Mouse (Mus musculus): ENCODE results near the gene Ptpn6. TPM values are rescaled to one million over a fixed set of nuclear protein-coding genes. Genes with fewer than 3 reads are reported as not detected.

The Ptpn6 gene
- polyA plus RNA-seq, 1 experiment from 2014 or later: 4.7 TPM

GRCm38 (mm10) chr6:124746654-124747632 is 8.4 kb upstream of the Ptpn6 start:
- Histone ChIP-seq H3K27ac (ENCODE audit: low read depth, low read length) (no peak overlapping the region), H3K27me3 (replicated peaks; ENCODE audit: control insufficient read depth, insufficient read depth, low read length) (no peaks in the 10 kb centered on the region), H3K4me3 (ENCODE audit: low read depth, low read length) (0 out of 2 replicates have a peak overlapping the region, but pooled peaks have one; percentile 47), H3K36me3 (ENCODE audit: control insufficient read depth, insufficient read depth, low read length) (peaks cover 67% of the 10 kb centered on the region), H3K9ac (ENCODE audit: low read length) (peak overlapping the region; percentile 86; the same call in 1 of the 2 replicates), H3K9me3 (replicated peaks; ENCODE audit: control insufficient read depth, low read length) (no peaks in the 10 kb centered on the region), H3K4me1 (ENCODE audit: control insufficient read depth, insufficient read depth, low read length) (peaks cover 13% of the 10 kb centered on the region; the same call in 1 of the 2 replicates), H3K4me2 (ENCODE audit: low read length) (peak overlapping the region; percentile 96)
- no peak for ATAC-seq
- WGBS: 88% methylated on average over 7 of the region's 7 CpGs
- no peak for DNase-seq (ENCODE audit: low spot score)

GRCm38 (mm10) chr6:124746296-124746605 is 7.7 kb upstream of the Ptpn6 start:
- 21% methylated on average over 8 of the region's 8 CpGs for WGBS

GRCm38 (mm10) chr6:124745490-124746295 is 7.2 kb upstream of the Ptpn6 start:
- Histone ChIP-seq H3K27ac (ENCODE audit: low read depth, low read length) (peak overlapping the region; percentile 89), H3K36me3 (ENCODE audit: control insufficient read depth, insufficient read depth, low read length) (peaks cover 67% of the 10 kb centered on the region), H3K9ac (ENCODE audit: low read length) (peak overlapping the region; percentile 86), H3K4me1 (ENCODE audit: control insufficient read depth, insufficient read depth, low read length) (peaks cover 16% of the 10 kb centered on the region; the same call in 1 of the 2 replicates), H3K9me3 (replicated peaks; ENCODE audit: control insufficient read depth, low read length) (no peaks in the 10 kb centered on the region), H3K27me3 (replicated peaks; ENCODE audit: control insufficient read depth, insufficient read depth, low read length) (no peaks in the 10 kb centered on the region), H3K4me2 (ENCODE audit: low read length) (peak overlapping the region; percentile 96), H3K4me3 (ENCODE audit: low read depth, low read length) (peak overlapping the region; percentile 47)
- WGBS: 2% methylated on average over 81 of the region's 85 CpGs
- DNase-seq (ENCODE audit: low spot score): peak; percentile 97
- peak; percentile 82 for ATAC-seq

More at GRCm38 (mm10) chr6:124746296-124746605, 7.7 kb upstream of the Ptpn6 start:
- H3K9ac ChIP-seq (ENCODE audit: low read length): peak overlapping the region; percentile 86
- peak overlapping the region; percentile 89 for H3K27ac ChIP-seq (ENCODE audit: low read depth, low read length)
- H3K9me3 ChIP-seq (replicated peaks; ENCODE audit: control insufficient read depth, low read length): no peaks in the 10 kb centered on the region
- peak overlapping the region; percentile 47 for H3K4me3 ChIP-seq (ENCODE audit: low read depth, low read length)
- DNase-seq (ENCODE audit: low spot score) (no peak), ATAC-seq (0 out of 2 replicates have a peak, but pooled peaks have one; percentile 10)
- H3K4me1 ChIP-seq (ENCODE audit: control insufficient read depth, insufficient read depth, low read length): peaks cover 16% of the 10 kb centered on the region; the same call in 1 of the 2 replicates
- no peaks in the 10 kb centered on the region for H3K27me3 ChIP-seq (replicated peaks; ENCODE audit: control insufficient read depth, insufficient read depth, low read length)
- H3K4me2 ChIP-seq (ENCODE audit: low read length): peak overlapping the region; percentile 96
- peaks cover 67% of the 10 kb centered on the region for H3K36me3 ChIP-seq (ENCODE audit: control insufficient read depth, insufficient read depth, low read length)

GRCm38 (mm10) chr6:124744755-124745321 is 6.3 kb upstream of the Ptpn6 start:
- Histone ChIP-seq H3K36me3 (ENCODE audit: control insufficient read depth, insufficient read depth, low read length) (peaks cover 64% of the 10 kb centered on the region), H3K27me3 (replicated peaks; ENCODE audit: control insufficient read depth, insufficient read depth, low read length) (no peaks in the 10 kb centered on the region), H3K9ac (ENCODE audit: low read length) (peak overlapping the region; percentile 86)

GRCm38 (mm10) chr6:124743647-124744046 is 5.1 kb upstream of the Ptpn6 start:
- Histone ChIP-seq H3K4me2 (ENCODE audit: low read length) (no peak overlapping the region), H3K4me1 (ENCODE audit: control insufficient read depth, insufficient read depth, low read length) (peaks cover 28% of the 10 kb centered on the region), H3K9ac (ENCODE audit: low read length) (no peak overlapping the region), H3K27me3 (replicated peaks; ENCODE audit: control insufficient read depth, insufficient read depth, low read length) (no peaks in the 10 kb centered on the region), H3K36me3 (ENCODE audit: control insufficient read depth, insufficient read depth, low read length) (peaks cover 60% of the 10 kb centered on the region), H3K4me3 (ENCODE audit: low read depth, low read length) (no peak overlapping the region), H3K9me3 (replicated peaks; ENCODE audit: control insufficient read depth, low read length) (no peaks in the 10 kb centered on the region), H3K27ac (ENCODE audit: low read depth, low read length) (no peak overlapping the region)
- ATAC-seq (no peak), DNase-seq (ENCODE audit: low spot score) (no peak)
- 92% methylated on average over 8 of the region's 8 CpGs for WGBS

More at GRCm38 (mm10) chr6:124744755-124745321, 6.3 kb upstream of the Ptpn6 start:
- 70% methylated on average over 26 of the region's 26 CpGs for WGBS
- peak overlapping the region; percentile 89 for H3K27ac ChIP-seq (ENCODE audit: low read depth, low read length)
- peak overlapping the region; percentile 47; the same call in 1 of the 2 replicates for H3K4me3 ChIP-seq (ENCODE audit: low read depth, low read length)
- H3K4me2 ChIP-seq (ENCODE audit: low read length): peak overlapping the region; percentile 96
- ATAC-seq (no peak), DNase-seq (ENCODE audit: low spot score) (no peak)
- peaks cover 19% of the 10 kb centered on the region for H3K4me1 ChIP-seq (ENCODE audit: control insufficient read depth, insufficient read depth, low read length)
- no peaks in the 10 kb centered on the region for H3K9me3 ChIP-seq (replicated peaks; ENCODE audit: control insufficient read depth, low read length)

GRCm38 (mm10) chr6:124742839-124743514 is 4.5 kb upstream of the Ptpn6 start:
- H3K4me3 ChIP-seq (ENCODE audit: low read depth, low read length): no peak overlapping the region
- WGBS: 92% methylated on average over 15 of the region's 15 CpGs
- H3K4me2 ChIP-seq (ENCODE audit: low read length): no peak overlapping the region
- peaks cover 28% of the 10 kb centered on the region for H3K4me1 ChIP-seq (ENCODE audit: control insufficient read depth, insufficient read depth, low read length)
- ATAC-seq: no peak
- no peaks in the 10 kb centered on the region for H3K27me3 ChIP-seq (replicated peaks; ENCODE audit: control insufficient read depth, insufficient read depth, low read length)
- H3K9ac ChIP-seq (ENCODE audit: low read length): no peak overlapping the region
- no peak for DNase-seq (ENCODE audit: low spot score)
- H3K27ac ChIP-seq (ENCODE audit: low read depth, low read length): no peak overlapping the region
- H3K36me3 ChIP-seq (ENCODE audit: control insufficient read depth, insufficient read depth, low read length): peaks cover 53% of the 10 kb centered on the region
- H3K9me3 ChIP-seq (replicated peaks; ENCODE audit: control insufficient read depth, low read length): no peaks in the 10 kb centered on the region

GRCm38 (mm10) chr6:124741842-124742241 is 3.3 kb upstream of the Ptpn6 start:
- no peaks in the 10 kb centered on the region for H3K27me3 ChIP-seq (replicated peaks; ENCODE audit: control insufficient read depth, insufficient read depth, low read length)
- H3K4me2 ChIP-seq (ENCODE audit: low read length): peak overlapping the region; percentile 77
- peaks cover 42% of the 10 kb centered on the region for H3K36me3 ChIP-seq (ENCODE audit: control insufficient read depth, insufficient read depth, low read length)
- H3K4me3 ChIP-seq (ENCODE audit: low read depth, low read length): no peak overlapping the region
- 63% methylated on average over 3 of the region's 3 CpGs for WGBS
- DNase-seq (ENCODE audit: low spot score): no peak
- peak overlapping the region; percentile 88; the same call in 1 of the 2 replicates for H3K9ac ChIP-seq (ENCODE audit: low read length)
- H3K9me3 ChIP-seq (replicated peaks; ENCODE audit: control insufficient read depth, low read length): no peaks in the 10 kb centered on the region
- ATAC-seq: no peak
- H3K27ac ChIP-seq (ENCODE audit: low read depth, low read length): peak overlapping the region; percentile 99; the same call in 1 of the 2 replicates
- H3K4me1 ChIP-seq (ENCODE audit: control insufficient read depth, insufficient read depth, low read length): peaks cover 28% of the 10 kb centered on the region

Measured in forebrain, embryonic 14.5 days (tissue).